Mouse (Mus musculus): Measurements from ENCODE around the gene Pagr1a. TPM values are rescaled to one million over a fixed set of nuclear protein-coding genes. Genes with fewer than 3 reads are reported as not detected.
A peak's percentile ranks its signal among the peaks of the same experiment; 100 is the strongest.

The Pagr1a gene
- polyA plus RNA-seq, 1 experiment from 2014 or later, result 33.8 TPM

DNA sequence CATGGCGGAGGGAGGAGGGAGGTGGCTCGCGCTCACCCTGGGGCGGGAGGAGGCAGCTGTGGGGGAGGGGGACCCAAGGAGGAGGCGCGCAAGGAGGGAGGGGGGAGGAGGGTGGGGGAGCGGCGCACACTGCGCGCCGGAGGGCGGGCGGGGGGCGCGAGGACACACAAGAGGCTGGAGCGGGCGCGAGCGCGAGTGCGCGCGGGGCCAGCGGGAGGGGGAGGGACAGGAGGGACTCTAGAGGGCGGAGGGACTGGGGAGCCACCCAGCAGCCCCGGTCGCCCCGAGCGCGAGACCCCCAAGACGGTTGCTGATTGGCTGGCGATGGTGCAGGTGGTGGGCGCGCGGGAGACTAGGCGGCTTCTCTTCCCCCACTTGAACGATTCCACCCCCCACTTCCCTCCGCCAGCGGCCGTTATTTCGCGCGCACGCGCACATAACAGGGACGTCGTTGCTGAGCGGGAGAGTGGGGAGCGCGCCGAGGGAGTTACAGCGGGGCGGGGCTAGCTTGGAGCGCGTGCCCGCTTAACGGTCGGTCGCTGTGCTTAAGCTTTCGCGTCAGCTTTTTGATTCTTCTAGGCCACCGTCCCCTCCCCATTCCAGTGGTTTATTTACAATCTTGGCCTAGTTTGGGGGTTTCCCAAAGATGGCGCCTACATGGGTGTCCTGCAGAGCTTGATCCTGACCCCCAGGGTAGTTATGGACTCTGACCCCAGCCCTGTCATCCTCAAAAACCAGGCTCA, 10.0 kb upstream of the Pagr1a start, which contains the start of gene Maz:
Gene Maz, minus strand, starts transcription at position 54 of the 743 bp plus-strand sequence.
- peaks cover 10% of the 10 kb centered on the region for H3K36me3 ChIP-seq (ENCODE audit: control insufficient read depth, insufficient read depth, low read length)
- peak; percentile 88 for ATAC-seq
- H3K27ac ChIP-seq (ENCODE audit: low read length), result peak within 1 kb of the TSS; percentile 100
- WGBS, result 0% methylated on average over 51 of the region's 63 CpGs
- no peaks in the 10 kb centered on the region for H3K9me3 ChIP-seq (replicated peaks; ENCODE audit: control insufficient read depth, low read length, poor library complexity, severe bottlenecking)
- peak within 1 kb of the TSS; percentile 100 for H3K9ac ChIP-seq (ENCODE audit: low read depth, low read length)
- H3K4me3 ChIP-seq (ENCODE audit: low read depth, low read length), result peak within 1 kb of the TSS; percentile 91
- H3K27me3 ChIP-seq (ENCODE audit: control insufficient read depth, insufficient read depth, low read depth, low read length), result no peaks in the 10 kb centered on the region
- peak within 1 kb of the TSS; percentile 97 for H3K4me2 ChIP-seq (ENCODE audit: low read length)
- peaks cover 37% of the 10 kb centered on the region for H3K4me1 ChIP-seq (ENCODE audit: control insufficient read depth, insufficient read depth, low read length)

GRCm38 (mm10) chr7:127026616-127026983, 9.4 kb upstream of the Pagr1a start:
- WGBS, result no CpG with 5 or more reads among the region's 48 CpGs
- H3K4me1 ChIP-seq (ENCODE audit: control insufficient read depth, insufficient read depth, low read length), result peaks cover 40% of the 10 kb centered on the region

DNA sequence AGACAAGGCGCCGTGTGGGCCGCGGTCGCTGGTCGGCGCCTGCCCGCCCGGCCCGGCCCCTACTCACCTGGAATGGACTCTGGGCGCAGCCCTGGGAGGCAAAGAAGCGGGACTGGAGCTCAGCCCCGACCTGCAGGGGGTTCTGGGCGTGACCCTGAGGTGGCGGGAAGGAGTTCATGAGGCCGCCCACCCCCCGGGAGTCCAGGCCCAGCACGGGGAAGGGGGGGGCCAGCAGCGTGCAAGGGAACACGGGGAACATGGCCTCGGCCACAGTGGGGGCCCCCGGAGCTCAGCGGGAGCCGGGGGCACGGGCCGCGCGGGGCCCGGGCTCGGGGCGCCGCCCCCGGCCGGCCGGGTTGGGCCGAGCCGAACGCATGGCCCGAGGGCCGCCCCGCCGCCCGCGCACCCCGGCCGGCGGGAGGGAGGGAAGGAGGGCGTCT, 9.0 kb upstream of the Pagr1a start:
- ATAC-seq, result 0 out of 2 replicates have a peak, but pooled peaks have one; percentile 4
- Histone ChIP-seq H3K4me3 (ENCODE audit: low read depth, low read length) (peak overlapping the region; percentile 91), H3K36me3 (ENCODE audit: control insufficient read depth, insufficient read depth, low read length) (peaks cover 10% of the 10 kb centered on the region), H3K27ac (ENCODE audit: low read length) (peak overlapping the region; percentile 100), H3K9me3 (replicated peaks; ENCODE audit: control insufficient read depth, low read length, poor library complexity, severe bottlenecking) (no peaks in the 10 kb centered on the region), H3K27me3 (ENCODE audit: control insufficient read depth, insufficient read depth, low read depth, low read length) (no peaks in the 10 kb centered on the region), H3K9ac (ENCODE audit: low read depth, low read length) (peak overlapping the region; percentile 100), H3K4me1 (ENCODE audit: control insufficient read depth, insufficient read depth, low read length) (peaks cover 44% of the 10 kb centered on the region), H3K4me2 (ENCODE audit: low read length) (peak overlapping the region; percentile 97)
- WGBS, result under 1% methylated on average over 28 of the region's 48 CpGs

More at GRCm38 (mm10) chr7:127026616-127026983, 9.4 kb upstream of the Pagr1a start:
- Histone ChIP-seq H3K9ac (ENCODE audit: low read depth, low read length) (peak overlapping the region; percentile 100), H3K9me3 (replicated peaks; ENCODE audit: control insufficient read depth, low read length, poor library complexity, severe bottlenecking) (no peaks in the 10 kb centered on the region), H3K27me3 (ENCODE audit: control insufficient read depth, insufficient read depth, low read depth, low read length) (no peaks in the 10 kb centered on the region), H3K36me3 (ENCODE audit: control insufficient read depth, insufficient read depth, low read length) (peaks cover 10% of the 10 kb centered on the region), H3K4me2 (ENCODE audit: low read length) (peak overlapping the region; percentile 97), H3K4me3 (ENCODE audit: low read depth, low read length) (peak overlapping the region; percentile 91), H3K27ac (ENCODE audit: low read length) (peak overlapping the region; percentile 100)
- ATAC-seq, result no peak

- no peak for ATAC-seq
Observed at GRCm38 (mm10) chr7:127025556-127026160, 8.5 kb upstream of the Pagr1a start.

GRCm38 (mm10) chr7:127024755-127025555, 7.8 kb upstream of the Pagr1a start:
- peak overlapping the region; percentile 97 for H3K4me2 ChIP-seq (ENCODE audit: low read length)
- WGBS, result under 1% methylated on average over 30 of the region's 30 CpGs
- H3K27me3 ChIP-seq (ENCODE audit: control insufficient read depth, insufficient read depth, low read depth, low read length), result no peaks in the 10 kb centered on the region
- H3K9ac ChIP-seq (ENCODE audit: low read depth, low read length), result peak overlapping the region; percentile 100
- H3K36me3 ChIP-seq (ENCODE audit: control insufficient read depth, insufficient read depth, low read length), result peaks cover 10% of the 10 kb centered on the region
- H3K27ac ChIP-seq (ENCODE audit: low read length), result peak overlapping the region; percentile 100
- ATAC-seq, result peak; percentile 34; the same call in 1 of the 2 replicates
- peak overlapping the region; percentile 91 for H3K4me3 ChIP-seq (ENCODE audit: low read depth, low read length)
- H3K9me3 ChIP-seq (replicated peaks; ENCODE audit: control insufficient read depth, low read length, poor library complexity, severe bottlenecking), result no peaks in the 10 kb centered on the region
- H3K4me1 ChIP-seq (ENCODE audit: control insufficient read depth, insufficient read depth, low read length), result peaks cover 51% of the 10 kb centered on the region

More at GRCm38 (mm10) chr7:127025556-127026160, 8.5 kb upstream of the Pagr1a start:
- Histone ChIP-seq H3K4me3 (ENCODE audit: low read depth, low read length) (peak overlapping the region; percentile 91), H3K27ac (ENCODE audit: low read length) (peak overlapping the region; percentile 100), H3K4me1 (ENCODE audit: control insufficient read depth, insufficient read depth, low read length) (peaks cover 45% of the 10 kb centered on the region), H3K36me3 (ENCODE audit: control insufficient read depth, insufficient read depth, low read length) (peaks cover 10% of the 10 kb centered on the region), H3K27me3 (ENCODE audit: control insufficient read depth, insufficient read depth, low read depth, low read length) (no peaks in the 10 kb centered on the region), H3K9ac (ENCODE audit: low read depth, low read length) (peak overlapping the region; percentile 100), H3K9me3 (replicated peaks; ENCODE audit: control insufficient read depth, low read length, poor library complexity, severe bottlenecking) (no peaks in the 10 kb centered on the region), H3K4me2 (ENCODE audit: low read length) (peak overlapping the region; percentile 97)
- WGBS, result 0% methylated on average over 52 of the region's 65 CpGs

- H3K4me2 ChIP-seq (ENCODE audit: low read length), result peak overlapping the region; percentile 97
- peak overlapping the region; percentile 100 for H3K9ac ChIP-seq (ENCODE audit: low read depth, low read length)
- peak overlapping the region; percentile 91 for H3K4me3 ChIP-seq (ENCODE audit: low read depth, low read length)
- H3K27ac ChIP-seq (ENCODE audit: low read length), result peak overlapping the region; percentile 100
- 13% methylated on average over 19 of the region's 19 CpGs for WGBS
- H3K27me3 ChIP-seq (ENCODE audit: control insufficient read depth, insufficient read depth, low read depth, low read length), result no peaks in the 10 kb centered on the region
- H3K9me3 ChIP-seq (replicated peaks; ENCODE audit: control insufficient read depth, low read length, poor library complexity, severe bottlenecking), result no peaks in the 10 kb centered on the region
- no peak for ATAC-seq
- H3K36me3 ChIP-seq (ENCODE audit: control insufficient read depth, insufficient read depth, low read length), result peaks cover 10% of the 10 kb centered on the region
- H3K4me1 ChIP-seq (ENCODE audit: control insufficient read depth, insufficient read depth, low read length), result peaks cover 60% of the 10 kb centered on the region
Observed at GRCm38 (mm10) chr7:127023896-127024690, 6.9 kb upstream of the Pagr1a start.

DNA sequence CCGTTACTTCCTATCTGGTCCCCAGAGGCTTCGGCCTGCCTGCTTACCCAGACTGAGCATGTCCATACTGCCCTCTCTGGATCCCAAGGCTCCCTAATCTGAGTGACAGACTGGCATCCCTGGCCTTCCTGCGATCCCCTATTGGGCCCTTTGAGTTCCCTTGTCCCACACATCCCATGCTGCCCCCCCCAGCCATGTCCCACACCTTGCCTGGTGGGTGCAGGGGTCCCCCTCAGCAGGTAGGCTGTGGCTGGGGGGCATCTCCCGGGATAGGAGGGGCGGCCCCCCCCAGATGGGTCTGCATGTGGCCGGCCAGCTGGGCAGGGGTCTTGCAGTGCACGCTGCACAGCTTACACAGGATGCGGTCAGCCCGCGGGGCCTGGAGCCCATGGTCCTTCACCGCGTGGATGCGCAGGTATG, 6.1 kb upstream of the Pagr1a start:
- Histone ChIP-seq H3K4me1 (ENCODE audit: control insufficient read depth, insufficient read depth, low read length) (peaks cover 66% of the 10 kb centered on the region), H3K4me2 (ENCODE audit: low read length) (peak overlapping the region; percentile 97), H3K4me3 (ENCODE audit: low read depth, low read length) (peak overlapping the region; percentile 91; the same call in 1 of the 2 replicates), H3K9me3 (replicated peaks; ENCODE audit: control insufficient read depth, low read length, poor library complexity, severe bottlenecking) (no peaks in the 10 kb centered on the region), H3K27ac (ENCODE audit: low read length) (no peak overlapping the region; the same call in 1 of the 2 replicates), H3K9ac (ENCODE audit: low read depth, low read length) (peak overlapping the region; percentile 44), H3K36me3 (ENCODE audit: control insufficient read depth, insufficient read depth, low read length) (peaks cover 10% of the 10 kb centered on the region), H3K27me3 (ENCODE audit: control insufficient read depth, insufficient read depth, low read depth, low read length) (no peaks in the 10 kb centered on the region)
- ATAC-seq, result no peak
- 66% methylated on average over 11 of the region's 13 CpGs for WGBS

All from midbrain, embryonic 16.5 days (tissue).